Mouse (Mus musculus) heart, embryonic 16.5 days (tissue): Measurements from ENCODE around the gene Ehd1. TPM values are rescaled to one million over a fixed set of nuclear protein-coding genes. Genes with fewer than 3 reads are reported as not detected.
A peak's percentile ranks its signal among the peaks of the same experiment; 100 is the strongest.

Experiments used
- ATAC-seq: fragments of 200-750 bp; cut with Nextera tagmentation; replicated peaks from 2 replicates; pipeline ENCODE4 v1.8.0; 2017; ENCODE audit warnings: moderate number of reproducible peaks; ENCODE audit not compliant: insufficient read depth, low FRiP score; ENCODE audit errors: extremely low read depth
- H3K27ac ChIP-seq: fragments of 300-500 bp; sonication (generic); 2 replicates; pipeline ENCODE4 v1.5.1; 2014; ENCODE audit warnings: mild to moderate bottlenecking, low read length, control low read depth, moderate library complexity
- H3K27me3 ChIP-seq: fragments of 300-500 bp; sonication (generic); 2 replicates; pipeline ENCODE4 v1.6.1; 2014; ENCODE audit warnings: low read length, mixed read lengths; ENCODE audit not compliant: control insufficient read depth, insufficient read depth
- H3K36me3 ChIP-seq: fragments of 300-500 bp; sonication (generic); 2 replicates; pipeline ENCODE4 v1.6.1; 2014; ENCODE audit not compliant: control insufficient read depth, insufficient read depth
- H3K4me1 ChIP-seq: fragments of 300-500 bp; sonication (generic); 2 replicates; pipeline ENCODE4 v1.6.1; 2014; ENCODE audit warnings: low read length, mixed read lengths; ENCODE audit not compliant: control insufficient read depth, insufficient read depth
- H3K4me2 ChIP-seq: fragments of 300-500 bp; sonication (generic); 2 replicates; pipeline ENCODE4 v1.6.1; 2014; ENCODE audit warnings: low read depth, mild to moderate bottlenecking, control low read depth, low read length
- H3K4me3 ChIP-seq: fragments of 300-500 bp; sonication (generic); 2 replicates; pipeline ENCODE4 v1.5.1; 2014; ENCODE audit warnings: mild to moderate bottlenecking, control low read depth, low read length
- H3K9ac ChIP-seq: fragments of 300-500 bp; sonication (generic); 2 replicates; pipeline ENCODE4 v1.6.1; 2014; ENCODE audit warnings: low read length, control low read depth
- H3K9me3 ChIP-seq: fragments of 300-500 bp; sonication (generic); replicated peaks from 2 replicates; pipeline ENCODE4 v1.6.1; 2016; ENCODE audit warnings: low read length; ENCODE audit not compliant: control insufficient read depth
- WGBS: fragments of 180-500 bp; shearing (Covaris S2); extraction: QIAGEN DNeasy Blood & Tissue Kit; methylation state at CpG from one replicate; pipeline ENCODE4 v1.1.7; 2014; 5-methylcytosine and 5-hydroxymethylcytosine counted together
- polyA plus RNA-seq: library from polyadenylated mRNA; unstranded; fragments of >200 nt; fragmentation: Nextera tagmentation; extraction: Ambion mirVana; gene quantifications from 2 replicates; pipeline ENCODE4 v1.2.1, GENCODE M21; 2015

Gene Ehd1
- polyA plus RNA-seq, 1 experiment from 2014 or later: 73.2 TPM

GRCm38 (mm10) chr19:6236053-6236441, 40.5 kb upstream of the Ehd1 start:
- 0% methylated on average over 9 of the region's 9 CpGs for WGBS
- peak overlapping the region; percentile 99 for H3K27ac ChIP-seq

DNA sequence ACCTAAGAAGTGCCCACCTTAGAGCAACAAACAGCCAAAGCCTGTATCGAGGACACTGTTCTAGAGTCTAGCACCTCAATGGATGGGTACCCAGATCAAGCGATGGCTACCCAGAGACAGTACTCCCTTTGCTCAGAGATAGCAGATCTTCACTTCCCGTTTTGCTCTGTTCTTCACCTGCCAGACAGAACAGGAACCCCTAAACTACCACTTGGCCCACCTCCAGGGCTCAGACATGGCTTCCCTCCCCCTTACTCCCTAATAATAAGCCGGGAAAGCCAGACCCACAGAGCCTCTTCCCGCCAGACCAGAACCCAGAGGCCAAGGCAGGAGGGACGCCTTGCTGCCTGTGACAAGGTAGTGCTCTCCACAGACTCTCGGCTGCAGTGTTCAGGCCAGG, 39.7 kb upstream of the Ehd1 start:
- Histone ChIP-seq H3K27ac (no peak overlapping the region; the same call in 1 of the 2 replicates), H3K36me3 (peaks cover 4% of the 10 kb centered on the region; the same call in 1 of the 2 replicates), H3K4me1 (peaks cover 15% of the 10 kb centered on the region), H3K27me3 (no peaks in the 10 kb centered on the region), H3K4me3 (no peak overlapping the region), H3K9me3 (no peaks in the 10 kb centered on the region), H3K9ac (no peak overlapping the region), H3K4me2 (no peak overlapping the region)
- no peak for ATAC-seq
- WGBS: 73% methylated on average over 7 of the region's 7 CpGs

More at GRCm38 (mm10) chr19:6236053-6236441, 40.5 kb upstream of the Ehd1 start:
- Histone ChIP-seq H3K9ac (peak overlapping the region; percentile 86), H3K4me2 (peak overlapping the region; percentile 97), H3K4me3 (peak overlapping the region; percentile 79), H3K9me3 (no peaks in the 10 kb centered on the region), H3K4me1 (peaks cover 15% of the 10 kb centered on the region), H3K36me3 (peaks cover 7% of the 10 kb centered on the region; the same call in 1 of the 2 replicates), H3K27me3 (no peaks in the 10 kb centered on the region)
- ATAC-seq: peak; percentile 91

- Histone ChIP-seq H3K9me3 (no peaks in the 10 kb centered on the region), H3K27ac (no peak overlapping the region), H3K36me3 (0 out of 2 replicates have a peak, but pooled peaks cover 2% of the 10 kb centered on the region), H3K27me3 (no peaks in the 10 kb centered on the region), H3K4me1 (peaks cover 24% of the 10 kb centered on the region), H3K9ac (no peak overlapping the region), H3K4me2 (no peak overlapping the region), H3K4me3 (no peak overlapping the region)
- ATAC-seq: no peak
Observed at GRCm38 (mm10) chr19:6238740-6239139, 37.8 kb upstream of the Ehd1 start.

DNA sequence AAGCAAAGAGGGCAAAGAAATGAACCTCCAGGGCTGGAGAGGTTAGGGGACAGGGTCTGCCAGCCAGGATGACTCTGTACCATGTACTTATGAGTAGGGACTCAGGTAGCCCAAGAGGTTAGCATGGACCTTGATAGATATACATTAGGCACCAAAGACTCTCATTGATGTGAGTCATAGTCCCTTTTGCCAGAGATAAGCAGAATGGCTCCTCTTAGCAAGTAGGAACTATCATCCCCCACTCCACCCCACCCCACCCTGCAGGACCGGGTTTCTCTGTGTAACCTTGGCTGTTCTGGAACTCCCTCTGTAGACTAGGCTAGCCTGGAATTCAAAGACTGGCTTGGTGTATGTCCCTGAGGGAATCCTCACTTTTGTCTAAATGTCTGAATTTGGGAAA, 36.4 kb upstream of the Ehd1 start:
- no peaks in the 10 kb centered on the region for H3K9me3 ChIP-seq
- peaks cover 6% of the 10 kb centered on the region; the same call in 1 of the 2 replicates for H3K36me3 ChIP-seq
- no peaks in the 10 kb centered on the region for H3K27me3 ChIP-seq
- H3K4me1 ChIP-seq: peaks cover 12% of the 10 kb centered on the region
- no peak overlapping the region for H3K27ac ChIP-seq
- WGBS: 21% methylated on average over 1 of the region's 1 CpGs
- H3K9ac ChIP-seq: no peak overlapping the region
- no peak overlapping the region for H3K4me3 ChIP-seq
- H3K4me2 ChIP-seq: no peak overlapping the region
- ATAC-seq: no peak

DNA sequence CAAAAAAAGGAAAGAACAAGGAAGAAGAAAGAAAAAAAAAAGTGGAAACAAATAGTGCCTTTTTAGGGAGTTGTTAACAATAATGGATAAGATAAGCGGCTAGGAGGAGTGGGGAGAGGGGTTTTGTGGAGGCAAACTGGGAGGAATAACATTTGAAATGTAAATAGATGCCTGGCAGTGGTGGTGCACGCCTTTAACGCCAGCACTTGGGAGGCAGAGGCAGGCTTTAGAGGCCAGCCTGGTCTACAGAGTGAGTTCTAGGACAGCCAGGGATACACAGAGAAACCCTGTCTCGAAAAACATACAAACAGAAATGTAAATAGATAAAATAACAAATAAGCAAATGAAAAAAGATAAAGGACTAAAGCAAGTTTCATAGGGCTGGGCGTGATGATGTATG, 35.8 kb upstream of the Ehd1 start:
- Histone ChIP-seq H3K9ac (no peak overlapping the region; the same call in 1 of the 2 replicates), H3K27ac (peak overlapping the region; percentile 52; the same call in 1 of the 2 replicates), H3K27me3 (no peaks in the 10 kb centered on the region), H3K4me2 (peak overlapping the region; percentile 53), H3K4me3 (peak overlapping the region; percentile 20), H3K9me3 (no peaks in the 10 kb centered on the region), H3K36me3 (peaks cover 10% of the 10 kb centered on the region), H3K4me1 (peaks cover 12% of the 10 kb centered on the region)
- 34% methylated on average over 5 of the region's 5 CpGs for whole genome bisulfite sequencing
- ATAC-seq: no peak

DNA sequence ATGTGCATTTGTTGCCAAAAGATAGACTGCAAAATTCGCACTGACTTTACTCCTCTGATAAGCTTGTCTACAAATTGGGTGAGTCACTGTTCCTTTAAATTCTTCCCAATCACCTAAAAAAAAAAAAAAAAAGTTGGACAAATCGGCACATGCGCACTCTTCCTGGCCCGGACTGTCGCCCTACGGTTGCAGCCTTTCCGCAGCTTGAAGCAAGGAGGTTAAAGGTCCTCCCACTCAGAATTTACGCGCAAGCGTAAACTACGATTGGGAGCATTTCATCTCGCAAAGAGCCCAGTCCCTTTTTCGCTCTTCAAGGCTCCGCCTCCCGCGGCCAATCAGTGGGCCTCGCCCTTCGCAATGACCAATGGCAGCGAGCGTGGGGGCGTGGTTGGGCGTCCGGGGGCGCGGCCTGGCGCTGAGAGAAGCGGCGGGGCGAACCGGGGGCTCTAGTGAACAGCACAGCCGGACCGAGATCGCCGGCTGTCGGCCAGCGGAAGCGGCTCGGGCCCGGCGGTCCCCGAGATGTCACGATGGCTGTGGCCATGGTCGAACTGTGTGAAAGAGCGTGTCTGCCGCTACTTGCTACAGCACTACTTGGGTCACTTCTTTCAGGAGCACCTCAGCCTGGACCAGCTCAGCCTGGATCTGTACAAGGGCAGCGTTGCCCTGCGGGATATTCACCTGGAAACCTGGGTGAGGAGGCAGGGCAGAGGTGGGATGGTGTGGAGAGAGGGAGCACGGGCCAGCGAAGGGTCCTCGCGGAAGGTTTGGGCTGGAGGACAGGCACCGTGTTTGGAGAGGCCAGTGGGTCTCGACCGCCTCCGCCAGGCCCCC, 35.0 kb upstream of the Ehd1 start, which contains the start of gene Atg2a:
TSS of gene Atg2a (plus strand) at position 395 of the 834 bp plus-strand sequence.
- H3K4me1 ChIP-seq: peaks cover 9% of the 10 kb centered on the region
- H3K36me3 ChIP-seq: peaks cover 16% of the 10 kb centered on the region
- H3K9me3 ChIP-seq: no peaks in the 10 kb centered on the region
- peak within 1 kb of the TSS; percentile 90 for H3K4me3 ChIP-seq
- peak; percentile 94 for ATAC-seq
- H3K27me3 ChIP-seq: no peaks in the 10 kb centered on the region
- H3K4me2 ChIP-seq: peak within 1 kb of the TSS; percentile 84
- WGBS: under 1% methylated on average over 55 of the region's 55 CpGs
- peak within 1 kb of the TSS; percentile 96 for H3K9ac ChIP-seq
- peak within 1 kb of the TSS; percentile 80 for H3K27ac ChIP-seq

DNA sequence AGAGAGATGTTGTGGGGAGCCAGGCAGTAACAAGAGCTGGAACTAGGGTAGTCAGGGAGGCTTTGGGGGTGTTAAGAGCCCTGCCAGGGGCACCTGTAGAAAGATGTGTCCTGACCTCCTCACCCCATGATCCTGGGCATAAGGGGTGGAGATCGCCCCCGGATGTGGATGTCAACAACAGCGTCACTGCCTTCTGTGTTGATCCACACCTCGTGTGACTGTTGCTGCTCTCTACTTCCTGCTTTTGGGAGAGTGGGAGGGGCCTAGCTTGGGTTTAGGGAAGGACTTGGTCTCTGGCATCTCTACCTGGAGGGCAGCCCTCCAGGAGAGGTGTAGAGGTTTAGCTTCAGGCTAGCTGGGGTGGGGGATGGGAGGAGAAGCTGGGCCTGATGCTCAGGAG, 34.2 kb upstream of the Ehd1 start:
- Histone ChIP-seq H3K4me1 (peaks cover 9% of the 10 kb centered on the region), H3K9ac (peak overlapping the region; percentile 96), H3K4me3 (peak overlapping the region; percentile 90), H3K4me2 (peak overlapping the region; percentile 84), H3K27ac (peak overlapping the region; percentile 80), H3K9me3 (no peaks in the 10 kb centered on the region), H3K27me3 (no peaks in the 10 kb centered on the region), H3K36me3 (peaks cover 24% of the 10 kb centered on the region)
- 1% methylated on average over 4 of the region's 4 CpGs for WGBS
- no peak for ATAC-seq

DNA sequence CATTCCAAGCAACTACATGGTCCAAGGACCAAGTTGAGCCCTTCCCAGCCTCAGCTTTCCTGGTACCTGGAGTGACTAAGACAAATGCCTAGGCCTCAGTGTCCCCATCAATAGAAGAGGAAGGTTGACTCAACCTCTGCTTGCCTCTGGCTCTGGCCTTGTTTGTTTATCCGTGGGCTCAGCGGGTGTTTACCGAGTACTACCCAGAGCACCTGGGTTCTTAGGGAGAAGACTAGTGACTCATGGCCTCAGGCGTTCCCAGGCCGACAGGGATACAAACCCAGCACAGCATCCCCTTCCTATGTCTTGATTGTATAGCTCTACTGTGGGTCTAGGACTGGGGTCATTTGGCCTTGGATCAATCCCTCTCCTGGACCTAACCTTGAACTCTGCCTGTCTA, 33.3 kb upstream of the Ehd1 start:
- H3K4me3 ChIP-seq: no peak overlapping the region
- no peaks in the 10 kb centered on the region for H3K9me3 ChIP-seq
- peaks cover 9% of the 10 kb centered on the region for H3K4me1 ChIP-seq
- peaks cover 33% of the 10 kb centered on the region for H3K36me3 ChIP-seq
- no peak overlapping the region for H3K9ac ChIP-seq
- WGBS: 78% methylated on average over 5 of the region's 5 CpGs
- H3K27me3 ChIP-seq: no peaks in the 10 kb centered on the region
- H3K4me2 ChIP-seq: no peak overlapping the region
- no peak for ATAC-seq
- H3K27ac ChIP-seq: no peak overlapping the region

DNA sequence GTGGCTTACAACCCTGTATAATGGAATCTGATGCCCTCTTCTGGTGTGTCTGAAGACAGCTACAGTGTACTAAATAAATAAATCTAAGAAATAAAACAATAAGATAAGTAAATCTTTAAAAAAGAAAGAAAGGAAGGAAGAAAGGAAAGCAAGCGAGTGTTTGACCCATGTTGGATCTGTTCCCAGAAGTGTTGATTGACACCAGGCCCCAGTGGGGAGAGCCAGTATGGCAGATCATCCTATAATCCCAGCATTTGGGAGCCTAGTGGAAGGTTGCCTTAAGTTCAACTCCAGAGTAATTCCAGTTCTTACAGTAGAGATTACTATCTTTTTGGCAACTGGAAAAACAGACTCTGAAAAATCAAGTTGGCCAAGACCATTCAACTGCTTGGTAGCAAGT, 30.7 kb upstream of the Ehd1 start:
- no peak overlapping the region for H3K9ac ChIP-seq
- H3K27me3 ChIP-seq: no peaks in the 10 kb centered on the region
- H3K9me3 ChIP-seq: no peaks in the 10 kb centered on the region
- H3K4me1 ChIP-seq: peaks cover 9% of the 10 kb centered on the region
- H3K36me3 ChIP-seq: peaks cover 37% of the 10 kb centered on the region
- no peak overlapping the region for H3K4me2 ChIP-seq
- WGBS: 29% methylated on average over 1 of the region's 1 CpGs
- H3K4me3 ChIP-seq: no peak overlapping the region
- no peak for ATAC-seq
- no peak overlapping the region for H3K27ac ChIP-seq
